Mouse (Mus musculus) E14TG2a.4 (cell line): ENCODE results near the gene Scap.

Experiments
- CTCF ChIP-seq: conservative IDR thresholded peaks from 2 replicates; pipeline ENCODE4 v1.5.1; 2014; ENCODE audit warnings: low read length
- POU5F1 ChIP-seq: IDR thresholded peaks from 2 replicates; pipeline ENCODE4 v1.6.1; 2014; ENCODE audit warnings: low read length, borderline replicate concordance

GRCm38 (mm10) chr9:110408099-110408773 is 75.1 kb downstream of the Scap start, which contains the start of gene Ptpn23:
- no peak for TF ChIP-seq CTCF
- no peak for TF ChIP-seq POU5F1
